Mouse (Mus musculus) inflammation-experienced regulatory T-cells, adult 16 weeks (primary cell): ENCODE results near the gene Klf6. TPM values are rescaled to one million over a fixed set of nuclear protein-coding genes. Genes with fewer than 3 reads are reported as not detected.

Experiments
- polyA plus RNA-seq: library from polyadenylated mRNA; unstranded; fragments of 100-300 nt; shearing (Covaris generic); gene quantifications from one replicate; pipeline ENCODE4 v1.2.1, GENCODE M21; 2017

Gene Klf6
- 212 TPM for polyA plus RNA-seq

GRCm38 (mm10) chr13:5861157-5862002 lies at the start of gene Klf6:
TSS of gene Klf6 (plus strand) at chr13:5861482.

